Mouse (Mus musculus) spleen, adult 2 months (tissue): Measurements from ENCODE around the gene Tenm3.

Experiments used
- CTCF ChIP-seq: fragments of 200-500 bp; IDR thresholded peaks from 2 replicates; pipeline ENCODE4 v1.5.1; 2011; ENCODE audit warnings: mild to moderate bottlenecking, inconsistent platforms; ENCODE audit not compliant: insufficient read depth, insufficient read length, insufficient replicate concordance; ENCODE audit errors: extremely low read depth
- POLR2A ChIP-seq: fragments of 200-500 bp; IDR thresholded peaks from 2 replicates; pipeline ENCODE4 v1.6.1; 2011; ENCODE audit warnings: low read depth, low read length, inconsistent platforms

- no peak for TF ChIP-seq CTCF
- no peak for TF ChIP-seq POLR2A
Measured at GRCm38 (mm10) chr8:48715616-48716015, 128.1 kb downstream of the Tenm3 start.
